Mouse (Mus musculus): ENCODE data around the gene BC003965. TPM values are rescaled to one million over a fixed set of nuclear protein-coding genes. Genes with fewer than 3 reads are reported as not detected.

BC003965 gene
- polyA plus RNA-seq, 1 experiment = 18.8 TPM

GRCm38 (mm10) chr17:25187784-25188149 lies 3.4 kb downstream of the BC003965 start:
- 41% methylated on average over 11 of the region's 11 CpGs for WGBS
- Histone ChIP-seq H3K36me3 (ENCODE audit: control insufficient read depth, insufficient read depth, low read length) (peaks cover 5% of the 10 kb centered on the region; the same call in 1 of the 2 replicates), H3K27ac (ENCODE audit: control insufficient read depth, insufficient read depth, low read length) (no peak overlapping the region), H3K4me1 (replicated peaks; ENCODE audit: control insufficient read depth, insufficient read depth, low read length) (peaks cover 27% of the 10 kb centered on the region), H3K27me3 (ENCODE audit: control insufficient read depth, insufficient read depth, low read length) (no peaks in the 10 kb centered on the region), H3K4me3 (ENCODE audit: control insufficient read depth, insufficient read depth, low read length) (peak overlapping the region; percentile 95)
- peak; percentile 8 for DNase-seq
- TF ChIP-seq CTCF (IDR thresholded peaks at IDR 0.05; ENCODE audit: borderline replicate concordance, control insufficient read depth, extremely low read depth, insufficient read depth, low read length, poor library complexity) = no peak
- no peak for TF ChIP-seq POLR2A (IDR thresholded peaks at IDR 0.05; ENCODE audit: control insufficient read depth, extremely low read depth, insufficient read depth, low read length, poor library complexity)

- WGBS = under 1% methylated on average over 104 of the region's 104 CpGs
- Histone ChIP-seq H3K36me3 (ENCODE audit: control insufficient read depth, insufficient read depth, low read length) (peaks cover 5% of the 10 kb centered on the region; the same call in 1 of the 2 replicates), H3K27ac (ENCODE audit: control insufficient read depth, insufficient read depth, low read length) (no peak within 1 kb of the TSS), H3K27me3 (ENCODE audit: control insufficient read depth, insufficient read depth, low read length) (no peaks in the 10 kb centered on the region), H3K4me3 (ENCODE audit: control insufficient read depth, insufficient read depth, low read length) (peak within 1 kb of the TSS; percentile 95), H3K4me1 (replicated peaks; ENCODE audit: control insufficient read depth, insufficient read depth, low read length) (peaks cover 23% of the 10 kb centered on the region)
- DNase-seq = peak; percentile 80
- no peak for TF ChIP-seq CTCF (IDR thresholded peaks at IDR 0.05; ENCODE audit: borderline replicate concordance, control insufficient read depth, extremely low read depth, insufficient read depth, low read length, poor library complexity)
- no peak for TF ChIP-seq POLR2A (IDR thresholded peaks at IDR 0.05; ENCODE audit: control insufficient read depth, extremely low read depth, insufficient read depth, low read length, poor library complexity)
Observed at GRCm38 (mm10) chr17:25188150-25189031, 4.0 kb downstream of the BC003965 start, which contains the start of gene Unkl. Gene Unkl, plus strand, starts transcription at chr17:25188397.

- peaks cover 5% of the 10 kb centered on the region; the same call in 1 of the 2 replicates for H3K36me3 ChIP-seq (ENCODE audit: control insufficient read depth, insufficient read depth, low read length)
- 3% methylated on average over 16 of the region's 16 CpGs for WGBS
- H3K4me3 ChIP-seq (ENCODE audit: control insufficient read depth, insufficient read depth, low read length) = peak overlapping the region; percentile 95
- no peak overlapping the region for H3K27ac ChIP-seq (ENCODE audit: control insufficient read depth, insufficient read depth, low read length)
- DNase-seq = peak; percentile 7
- no peaks in the 10 kb centered on the region for H3K27me3 ChIP-seq (ENCODE audit: control insufficient read depth, insufficient read depth, low read length)
- peaks cover 19% of the 10 kb centered on the region for H3K4me1 ChIP-seq (replicated peaks; ENCODE audit: control insufficient read depth, insufficient read depth, low read length)
- no peak for TF ChIP-seq CTCF (IDR thresholded peaks at IDR 0.05; ENCODE audit: borderline replicate concordance, control insufficient read depth, extremely low read depth, insufficient read depth, low read length, poor library complexity)
- TF ChIP-seq POLR2A (IDR thresholded peaks at IDR 0.05; ENCODE audit: control insufficient read depth, extremely low read depth, insufficient read depth, low read length, poor library complexity) = no peak
Observed at GRCm38 (mm10) chr17:25189091-25189490, 4.7 kb downstream of the BC003965 start.

GRCm38 (mm10) chr17:25202401-25202800 lies 18.0 kb downstream of the BC003965 start:
- TF ChIP-seq CTCF (IDR thresholded peaks at IDR 0.05; ENCODE audit: borderline replicate concordance, control insufficient read depth, extremely low read depth, insufficient read depth, low read length, poor library complexity) = no peak
- TF ChIP-seq POLR2A (IDR thresholded peaks at IDR 0.05; ENCODE audit: control insufficient read depth, extremely low read depth, insufficient read depth, low read length, poor library complexity) = no peak
- Histone ChIP-seq H3K27ac (ENCODE audit: control insufficient read depth, insufficient read depth, low read length) (no peak overlapping the region), H3K4me3 (ENCODE audit: control insufficient read depth, insufficient read depth, low read length) (no peak overlapping the region), H3K4me1 (replicated peaks; ENCODE audit: control insufficient read depth, insufficient read depth, low read length) (no peaks in the 10 kb centered on the region), H3K27me3 (ENCODE audit: control insufficient read depth, insufficient read depth, low read length) (no peaks in the 10 kb centered on the region), H3K36me3 (ENCODE audit: control insufficient read depth, insufficient read depth, low read length) (peaks cover 50% of the 10 kb centered on the region)
- no peak for DNase-seq
- 94% methylated on average over 4 of the region's 4 CpGs for WGBS

GRCm38 (mm10) chr17:25210006-25210405 lies 25.7 kb downstream of the BC003965 start:
- Histone ChIP-seq H3K27me3 (ENCODE audit: control insufficient read depth, insufficient read depth, low read length) (no peaks in the 10 kb centered on the region), H3K36me3 (ENCODE audit: control insufficient read depth, insufficient read depth, low read length) (peaks cover 66% of the 10 kb centered on the region), H3K27ac (ENCODE audit: control insufficient read depth, insufficient read depth, low read length) (no peak overlapping the region), H3K4me1 (replicated peaks; ENCODE audit: control insufficient read depth, insufficient read depth, low read length) (peaks cover 4% of the 10 kb centered on the region; the same call in 1 of the 2 replicates), H3K4me3 (ENCODE audit: control insufficient read depth, insufficient read depth, low read length) (no peak overlapping the region)
- 91% methylated on average over 4 of the region's 4 CpGs for WGBS
- TF ChIP-seq CTCF (IDR thresholded peaks at IDR 0.05; ENCODE audit: borderline replicate concordance, control insufficient read depth, extremely low read depth, insufficient read depth, low read length, poor library complexity) = no peak
- no peak for TF ChIP-seq POLR2A (IDR thresholded peaks at IDR 0.05; ENCODE audit: control insufficient read depth, extremely low read depth, insufficient read depth, low read length, poor library complexity)
- no peak for DNase-seq

- TF ChIP-seq POLR2A (IDR thresholded peaks at IDR 0.05; ENCODE audit: control insufficient read depth, extremely low read depth, insufficient read depth, low read length, poor library complexity) = no peak
- TF ChIP-seq CTCF (IDR thresholded peaks at IDR 0.05; ENCODE audit: borderline replicate concordance, control insufficient read depth, extremely low read depth, insufficient read depth, low read length, poor library complexity) = no peak
- H3K4me1 ChIP-seq (replicated peaks; ENCODE audit: control insufficient read depth, insufficient read depth, low read length) = peaks cover 4% of the 10 kb centered on the region; the same call in 1 of the 2 replicates
- no peak overlapping the region for H3K4me3 ChIP-seq (ENCODE audit: control insufficient read depth, insufficient read depth, low read length)
- DNase-seq = no peak
- no peaks in the 10 kb centered on the region for H3K27me3 ChIP-seq (ENCODE audit: control insufficient read depth, insufficient read depth, low read length)
- no peak overlapping the region for H3K27ac ChIP-seq (ENCODE audit: control insufficient read depth, insufficient read depth, low read length)
- 41% methylated on average over 15 of the region's 15 CpGs for WGBS
- H3K36me3 ChIP-seq (ENCODE audit: control insufficient read depth, insufficient read depth, low read length) = peaks cover 65% of the 10 kb centered on the region
Observed at GRCm38 (mm10) chr17:25210680-25211466, 26.5 kb downstream of the BC003965 start.

Measured in thymus, adult 2 months (tissue).